Mouse (Mus musculus) CH12.LX (cell line): ENCODE data around the gene Ceacam19.

Source experiments
- CTCF ChIP-seq, 2 experiments: IDR thresholded peaks in 1 of 2; conservative IDR thresholded peaks in 1 of 2; 2 replicates each; pipeline ENCODE4 v1.5.1; 2011 to 2012; ENCODE audit warnings: low read depth in 2 of 2, low read length in 2 of 2, improper control_type of control experiment in 1 of 2, inconsistent platforms in 1 of 2, mild to moderate bottlenecking in 1 of 2, moderate library complexity in 1 of 2
- POLR2A ChIP-seq: IDR thresholded peaks from 2 replicates; pipeline ENCODE4 v1.6.1; 2011; ENCODE audit warnings: low read depth, mild to moderate bottlenecking, improper control_type of control experiment, low read length

- peak; percentile 77 to 78 for TF ChIP-seq CTCF (conservative IDR thresholded peaks at IDR 0.05 in 1 of 2, IDR thresholded peaks at IDR 0.05 in 1 of 2; ENCODE audit: low read depth in 2 of 2, low read length in 2 of 2)
- no peak for TF ChIP-seq POLR2A
Measured at GRCm38 (mm10) chr7:19875948-19876682, 11.7 kb downstream of the Ceacam19 start.
